Mouse (Mus musculus) lung, postnatal 36 days (tissue): Measurements from ENCODE around the gene Dnah17.

Source experiments
- DNase-seq: peaks from one replicate; pipeline ENCODE4 v3.0.0; 2022; ENCODE audit warnings: mixed read lengths

The Dnah17 gene

GRCm38 (mm10) chr11:118130534-118130933 is at the start of gene Dnah17:
Gene Dnah17 (minus strand): TSS chr11:118130634.
- no peak for DNase-seq

- no peak for DNase-seq
Measured at GRCm38 (mm10) chr11:118180199-118180598, 49.8 kb upstream of the Dnah17 start.

DNA sequence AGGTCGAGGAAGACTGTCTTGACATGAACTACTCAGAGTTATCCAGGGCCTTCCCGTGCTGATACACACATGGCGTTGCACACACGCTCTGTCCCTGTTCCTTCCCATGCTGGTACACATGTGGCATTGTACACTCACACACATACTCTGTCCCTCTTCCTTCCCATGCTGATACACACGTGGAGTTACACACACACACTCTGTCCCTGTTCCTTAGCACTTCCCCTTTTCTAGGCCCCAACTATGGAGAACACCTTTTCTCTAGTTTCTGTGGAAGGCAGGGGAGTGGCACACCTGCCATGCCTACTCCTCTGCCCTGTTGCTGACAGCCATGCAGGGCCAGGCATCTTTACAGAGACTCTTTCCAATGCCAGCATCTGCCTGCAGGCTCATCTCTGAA is 47.8 kb upstream of the Dnah17 start:
- no peak for DNase-seq

GRCm38 (mm10) chr11:118174752-118175151 is 44.3 kb upstream of the Dnah17 start:
- DNase-seq: no peak

DNA sequence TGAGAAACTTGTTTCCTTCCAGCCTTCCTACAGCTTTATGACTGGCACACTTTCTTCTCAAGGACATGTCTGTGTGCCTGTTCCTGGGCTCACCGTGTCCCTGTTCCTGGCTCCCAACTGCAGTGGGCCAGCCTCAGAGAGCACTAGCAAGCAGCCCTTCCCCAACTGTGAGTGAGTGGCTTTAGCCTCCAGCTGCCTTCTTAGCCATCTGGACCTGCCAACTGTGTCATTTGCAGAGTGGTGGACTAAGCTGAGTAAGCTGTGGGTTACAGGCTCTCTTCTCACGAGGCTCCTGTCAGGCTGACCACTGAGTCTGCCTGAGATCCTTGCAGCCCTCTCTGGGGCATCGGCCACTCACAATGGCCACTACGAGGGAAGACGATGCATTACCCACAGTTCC is 42.3 kb upstream of the Dnah17 start:
- DNase-seq: no peak

DNA sequence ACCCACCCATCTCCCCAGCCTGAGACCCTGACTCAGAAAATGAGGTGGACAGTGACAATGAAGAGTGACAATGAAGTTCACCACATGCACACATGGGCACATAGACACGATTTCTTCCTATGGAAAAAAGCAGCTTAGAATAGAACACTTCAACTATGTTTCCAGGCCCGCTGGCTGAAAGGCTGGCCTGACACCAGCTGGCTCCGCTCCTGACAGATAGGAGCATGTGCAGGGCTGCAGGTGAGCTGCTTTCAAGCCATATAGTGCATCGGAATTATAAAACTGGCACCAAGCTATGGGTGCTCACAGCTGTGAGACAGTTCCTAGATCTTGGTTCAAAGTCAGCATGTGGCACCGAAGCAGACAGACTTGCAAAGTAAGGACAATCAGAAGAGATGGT is 39.9 kb upstream of the Dnah17 start:
- no peak for DNase-seq

GRCm38 (mm10) chr11:118168714-118169113 is 38.3 kb upstream of the Dnah17 start:
- no peak for DNase-seq

DNA sequence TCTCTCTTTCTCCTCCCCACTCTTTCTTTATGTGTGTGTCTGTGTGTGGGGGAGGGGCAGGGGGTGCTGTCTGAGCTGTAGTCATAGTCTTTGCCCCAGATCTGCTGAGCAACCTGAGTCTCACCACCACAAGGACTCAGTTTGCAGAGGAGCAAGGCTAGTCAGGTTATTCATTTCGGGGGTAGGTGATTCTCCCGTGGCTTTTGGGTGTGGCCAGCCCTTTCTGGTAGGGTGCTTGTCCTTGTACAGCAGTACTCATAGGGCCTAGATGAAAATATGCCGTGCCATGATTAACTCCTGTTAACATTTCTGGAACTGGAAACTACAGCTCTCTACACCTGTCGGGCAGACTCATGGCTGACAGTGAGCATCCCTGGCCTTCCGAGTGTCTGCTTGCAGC is 36.2 kb upstream of the Dnah17 start:
- DNase-seq: no peak

GRCm38 (mm10) chr11:118165681-118166080 is 35.2 kb upstream of the Dnah17 start:
- no peak for DNase-seq

GRCm38 (mm10) chr11:118164566-118164965 is 34.1 kb upstream of the Dnah17 start:
- no peak for DNase-seq

- DNase-seq: peak; percentile 26
Measured at GRCm38 (mm10) chr11:118162245-118162644, 31.8 kb upstream of the Dnah17 start.

- DNase-seq: no peak
Measured at GRCm38 (mm10) chr11:118161240-118161639, 30.8 kb upstream of the Dnah17 start.

DNA sequence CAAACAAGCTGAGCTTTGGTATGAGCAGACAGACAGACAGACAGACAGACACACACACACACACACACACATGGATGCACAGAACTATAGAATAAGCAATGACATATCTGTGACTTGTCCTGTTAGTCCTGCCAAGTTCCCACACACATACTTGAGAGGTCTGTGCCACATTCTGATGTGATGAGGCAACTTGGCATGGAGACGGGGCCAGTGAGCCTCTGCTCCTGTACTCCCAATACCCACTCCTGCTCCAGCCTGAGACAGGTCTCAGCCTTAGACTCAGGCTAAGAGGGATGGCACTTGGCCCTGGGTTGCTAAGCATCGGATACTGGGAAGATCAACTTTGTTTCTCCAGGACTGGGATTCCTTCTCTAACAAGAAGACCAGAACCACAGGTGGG is 30.3 kb upstream of the Dnah17 start:
- DNase-seq: no peak

GRCm38 (mm10) chr11:118158753-118159152 is 28.3 kb upstream of the Dnah17 start:
- no peak for DNase-seq

DNA sequence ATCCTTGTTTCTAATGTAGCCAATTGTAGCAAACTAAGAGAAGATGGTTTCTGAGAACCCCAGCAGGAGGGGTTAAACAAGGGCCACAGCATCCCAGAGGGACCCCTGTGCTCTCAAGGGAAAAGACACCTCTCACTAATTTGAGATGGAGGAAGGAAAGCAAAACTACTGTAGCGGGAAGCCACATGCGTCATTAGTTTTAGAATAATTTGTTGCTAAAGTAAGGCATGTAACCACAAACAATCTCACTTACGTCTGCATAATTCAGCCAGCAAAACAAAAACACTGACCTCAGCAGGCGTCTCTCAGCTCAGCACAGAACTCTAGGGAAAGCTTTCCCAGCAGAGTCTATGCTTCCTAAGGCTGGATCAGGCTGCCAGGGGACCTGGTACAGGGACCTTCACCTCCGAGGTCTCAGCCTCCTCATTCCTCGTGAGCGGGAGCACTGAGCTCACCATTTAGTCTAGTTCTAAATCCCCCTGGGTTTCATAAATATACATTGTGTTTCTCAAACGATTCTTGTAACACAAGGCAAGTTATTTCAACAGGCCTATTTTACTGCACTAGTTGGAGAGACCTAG is 26.1 kb upstream of the Dnah17 start:
- no peak for DNase-seq

- peak; percentile 31 for DNase-seq
Measured at GRCm38 (mm10) chr11:118152964-118153363, 22.5 kb upstream of the Dnah17 start.

DNA sequence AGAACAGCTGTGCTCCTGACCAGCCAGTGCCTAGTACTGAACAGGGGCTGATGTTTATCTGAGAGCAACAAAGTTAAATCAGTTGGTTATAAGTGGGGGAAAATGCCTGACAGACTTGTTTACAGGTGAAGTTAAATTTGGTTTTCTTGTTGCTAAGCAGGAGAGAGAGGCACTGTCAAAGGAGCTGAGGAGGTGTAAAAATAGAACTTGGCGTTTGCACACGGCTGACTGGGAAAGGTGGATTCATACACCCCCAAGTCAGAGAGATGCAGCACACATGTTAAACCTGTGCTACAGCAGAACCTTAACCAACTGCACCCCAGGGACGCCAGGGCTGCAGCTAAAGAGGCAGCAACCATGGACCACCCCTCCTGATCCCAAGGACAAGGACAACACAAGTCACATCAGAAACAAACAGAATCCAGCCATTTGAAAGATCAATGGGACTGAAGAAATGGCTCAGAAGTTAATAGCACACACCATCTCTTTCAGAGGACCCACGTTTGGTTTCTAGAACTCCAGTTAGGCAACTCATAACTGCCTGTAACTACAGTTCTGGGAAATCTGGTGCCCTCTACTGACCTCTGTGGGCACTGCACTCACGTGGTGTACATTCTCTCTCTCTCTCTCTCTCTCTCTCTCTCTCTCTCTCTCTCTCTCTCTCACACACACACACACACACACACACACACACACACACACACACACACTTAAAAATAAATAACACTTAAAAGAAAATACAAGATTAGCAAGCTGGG is 21.2 kb upstream of the Dnah17 start:
- no peak for DNase-seq

- DNase-seq: no peak
Measured at GRCm38 (mm10) chr11:118150115-118150701, 19.8 kb upstream of the Dnah17 start.

GRCm38 (mm10) chr11:118147877-118148637 is 17.6 kb upstream of the Dnah17 start:
- peak; percentile 18 for DNase-seq

- peak; percentile 6 for DNase-seq
Measured at GRCm38 (mm10) chr11:118146446-118146845, 16.0 kb upstream of the Dnah17 start.

DNA sequence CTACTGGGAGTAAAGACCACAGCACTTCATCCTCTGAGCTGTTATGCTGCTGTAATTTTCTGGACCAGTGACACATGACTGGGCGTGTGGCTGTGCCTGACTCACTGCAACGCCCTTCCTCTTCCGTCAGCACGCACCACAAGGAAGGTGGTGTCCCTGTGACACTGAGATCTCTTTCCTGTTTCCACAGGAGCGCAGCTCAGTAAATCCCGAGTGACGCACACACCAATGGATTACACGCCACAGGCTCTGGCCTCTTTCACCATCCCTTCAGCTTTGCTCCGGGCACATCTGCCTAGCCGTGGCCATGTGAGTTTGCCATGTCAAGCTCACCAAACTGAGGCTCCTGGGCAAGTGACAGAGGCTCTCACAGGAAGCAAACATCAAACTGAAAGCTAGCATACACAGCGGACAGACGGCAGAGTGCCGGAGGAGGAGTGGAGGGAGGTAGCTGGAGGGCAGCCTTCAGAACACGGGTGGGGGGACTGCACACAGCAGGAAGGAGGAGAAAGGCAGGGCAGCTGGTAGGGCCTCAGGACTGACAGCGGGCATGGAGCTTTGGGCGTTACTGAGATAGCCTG is 15.4 kb upstream of the Dnah17 start:
- peak; percentile 91 for DNase-seq

- DNase-seq: no peak
Measured at GRCm38 (mm10) chr11:118145092-118145491, 14.7 kb upstream of the Dnah17 start.

DNA sequence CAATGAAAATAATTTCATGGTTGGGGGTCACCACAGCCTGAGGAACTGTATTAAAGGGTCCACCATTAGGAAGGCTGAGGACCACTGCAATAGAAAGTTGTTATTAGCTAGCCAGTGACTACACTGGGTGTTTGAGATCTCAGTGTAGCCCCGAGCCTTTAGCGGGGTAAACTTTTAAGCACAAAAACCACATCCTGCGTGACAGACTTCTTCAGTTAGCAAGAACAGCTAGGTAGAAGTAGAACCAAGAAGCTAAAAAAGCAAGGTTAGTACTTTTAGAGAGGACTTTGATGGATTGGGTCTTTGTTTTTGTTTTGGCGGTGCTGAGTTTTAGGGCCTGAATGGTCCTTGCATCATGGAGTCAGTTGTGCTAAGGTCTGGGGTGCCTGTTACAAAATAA is 13.3 kb upstream of the Dnah17 start:
- DNase-seq: no peak
